Mouse (Mus musculus): ENCODE measurements around the gene Gm20388. TPM values are rescaled to one million over a fixed set of nuclear protein-coding genes. Genes with fewer than 3 reads are reported as not detected.
A peak's percentile ranks its signal among the peaks of the same experiment; 100 is the strongest.

Gene Gm20388
- total RNA-seq, 1 experiment = 27.0 TPM

- in situ Hi-C loops (cut with MboI; ENCODE audit: low sequenced_read_pairs in 2 of 2, unreplicated experiment in 2 of 2) = no loop called here
- DNase-seq (ENCODE audit: low read depth, low spot score) = peak; percentile 60
- no peak for TF ChIP-seq CHD2 (IDR thresholded peaks at IDR 0.05; ENCODE audit: low read depth, low read length)
- TF ChIP-seq MAFK (IDR thresholded peaks at IDR 0.05; ENCODE audit: insufficient read depth, low read depth, low read length) = no peak
- no peak for TF ChIP-seq ZC3H11A (IDR thresholded peaks at IDR 0.05; ENCODE audit: borderline replicate concordance, low read depth, low read length)
- TF ChIP-seq HCFC1 (IDR thresholded peaks at IDR 0.05; ENCODE audit: borderline replicate concordance, insufficient read depth, low read length) = no peak
- TF ChIP-seq ZNF384 (IDR thresholded peaks at IDR 0.05; ENCODE audit: low read depth, low read length) = no peak
- H3K9me3 ChIP-seq (ENCODE audit: control insufficient read depth, insufficient read depth, low read depth, low read length) = no peaks in the 10 kb centered on the region
- H3K4me3 ChIP-seq (ENCODE audit: insufficient read depth in 1 of 2, low read depth in 1 of 2, low read length in 2 of 2, poor library complexity in 1 of 2, severe bottlenecking in 1 of 2) = peak overlapping the region; percentile 72
- H3K36me3 ChIP-seq (ENCODE audit: control insufficient read depth, insufficient read depth, low read length, poor library complexity, severe bottlenecking) = no peaks in the 10 kb centered on the region
- H3K27ac ChIP-seq (ENCODE audit: insufficient read depth, low read depth, low read length, poor library complexity, severe bottlenecking) = no peak overlapping the region; the same call in 1 of the 2 replicates
- H3K4me1 ChIP-seq (ENCODE audit: control insufficient read depth in 2 of 2, insufficient read depth in 2 of 2, low read length in 2 of 2, poor library complexity in 1 of 2) = peaks cover 0 to 12% of the 10 kb centered on the region in 2 experiments; a peak in 3 of 4 replicates
- H3K9ac ChIP-seq (ENCODE audit: insufficient read depth, low read depth, low read length, poor library complexity, severe bottlenecking) = peak overlapping the region; percentile 52
Measured at GRCm38 (mm10) chr8:122230712-122231337, 2320.2 kb downstream of the Gm20388 start.

GRCm38 (mm10) chr8:122234055-122234454, 2323.4 kb downstream of the Gm20388 start:
- Histone ChIP-seq H3K27ac (ENCODE audit: insufficient read depth, low read depth, low read length, poor library complexity, severe bottlenecking) (no peak overlapping the region), H3K4me1 (ENCODE audit: control insufficient read depth in 2 of 2, insufficient read depth in 2 of 2, low read length in 2 of 2, poor library complexity in 1 of 2) (peaks cover 0 to 11% of the 10 kb centered on the region in 2 experiments; a peak in 2 of 4 replicates), H3K9ac (ENCODE audit: insufficient read depth, low read depth, low read length, poor library complexity, severe bottlenecking) (no peak overlapping the region), H3K36me3 (ENCODE audit: control insufficient read depth, insufficient read depth, low read length, poor library complexity, severe bottlenecking) (no peaks in the 10 kb centered on the region), H3K9me3 (ENCODE audit: control insufficient read depth, insufficient read depth, low read depth, low read length) (no peaks in the 10 kb centered on the region), H3K4me3 (ENCODE audit: insufficient read depth in 1 of 2, low read depth in 1 of 2, low read length in 2 of 2, poor library complexity in 1 of 2, severe bottlenecking in 1 of 2) (no peak overlapping the region)
- no peak for TF ChIP-seq CHD2 (IDR thresholded peaks at IDR 0.05; ENCODE audit: low read depth, low read length)
- TF ChIP-seq ZNF384 (IDR thresholded peaks at IDR 0.05; ENCODE audit: low read depth, low read length) = no peak
- no peak for TF ChIP-seq MAFK (IDR thresholded peaks at IDR 0.05; ENCODE audit: insufficient read depth, low read depth, low read length)
- TF ChIP-seq ZC3H11A (IDR thresholded peaks at IDR 0.05; ENCODE audit: borderline replicate concordance, low read depth, low read length) = no peak
- TF ChIP-seq HCFC1 (IDR thresholded peaks at IDR 0.05; ENCODE audit: borderline replicate concordance, insufficient read depth, low read length) = no peak
- DNase-seq (ENCODE audit: low read depth, low spot score) = no peak
- in situ Hi-C loops (cut with MboI; ENCODE audit: low sequenced_read_pairs in 2 of 2, unreplicated experiment in 2 of 2) = no loop called here

- in situ Hi-C loops (cut with MboI; ENCODE audit: low sequenced_read_pairs in 2 of 2, unreplicated experiment in 2 of 2) = no loop called here
- Histone ChIP-seq H3K27ac (ENCODE audit: insufficient read depth, low read depth, low read length, poor library complexity, severe bottlenecking) (no peak overlapping the region; the same call in 1 of the 2 replicates), H3K36me3 (ENCODE audit: control insufficient read depth, insufficient read depth, low read length, poor library complexity, severe bottlenecking) (no peaks in the 10 kb centered on the region), H3K9ac (ENCODE audit: insufficient read depth, low read depth, low read length, poor library complexity, severe bottlenecking) (no peak overlapping the region), H3K9me3 (ENCODE audit: control insufficient read depth, insufficient read depth, low read depth, low read length) (no peaks in the 10 kb centered on the region), H3K4me1 (ENCODE audit: control insufficient read depth in 2 of 2, insufficient read depth in 2 of 2, low read length in 2 of 2, poor library complexity in 1 of 2) (no peaks in the 10 kb centered on the region), H3K4me3 (ENCODE audit: insufficient read depth in 1 of 2, low read depth in 1 of 2, low read length in 2 of 2, poor library complexity in 1 of 2, severe bottlenecking in 1 of 2) (no peak overlapping the region)
- no peak for DNase-seq (ENCODE audit: low read depth, low spot score)
- TF ChIP-seq CHD2 (IDR thresholded peaks at IDR 0.05; ENCODE audit: low read depth, low read length) (no peak), HCFC1 (IDR thresholded peaks at IDR 0.05; ENCODE audit: borderline replicate concordance, insufficient read depth, low read length) (no peak), ZC3H11A (IDR thresholded peaks at IDR 0.05; ENCODE audit: borderline replicate concordance, low read depth, low read length) (no peak), MAFK (IDR thresholded peaks at IDR 0.05; ENCODE audit: insufficient read depth, low read depth, low read length) (no peak), ZNF384 (IDR thresholded peaks at IDR 0.05; ENCODE audit: low read depth, low read length) (no peak)
Measured at GRCm38 (mm10) chr8:122236521-122236920, 2325.9 kb downstream of the Gm20388 start.

- no peak overlapping the region for H3K4me3 ChIP-seq (ENCODE audit: insufficient read depth in 1 of 2, low read depth in 1 of 2, low read length in 2 of 2, poor library complexity in 1 of 2, severe bottlenecking in 1 of 2)
- no peaks in the 10 kb centered on the region for H3K9me3 ChIP-seq (ENCODE audit: control insufficient read depth, insufficient read depth, low read depth, low read length)
- in situ Hi-C loops (cut with MboI; ENCODE audit: low sequenced_read_pairs in 2 of 2, unreplicated experiment in 2 of 2) = no loop called here
- TF ChIP-seq CHD2 (IDR thresholded peaks at IDR 0.05; ENCODE audit: low read depth, low read length) = no peak
- no peak for TF ChIP-seq ZNF384 (IDR thresholded peaks at IDR 0.05; ENCODE audit: low read depth, low read length)
- TF ChIP-seq ZC3H11A (IDR thresholded peaks at IDR 0.05; ENCODE audit: borderline replicate concordance, low read depth, low read length) = no peak
- TF ChIP-seq HCFC1 (IDR thresholded peaks at IDR 0.05; ENCODE audit: borderline replicate concordance, insufficient read depth, low read length) = no peak
- no peak for TF ChIP-seq MAFK (IDR thresholded peaks at IDR 0.05; ENCODE audit: insufficient read depth, low read depth, low read length)
- no peaks in the 10 kb centered on the region for H3K36me3 ChIP-seq (ENCODE audit: control insufficient read depth, insufficient read depth, low read length, poor library complexity, severe bottlenecking)
- no peaks in the 10 kb centered on the region for H3K4me1 ChIP-seq (ENCODE audit: control insufficient read depth in 2 of 2, insufficient read depth in 2 of 2, low read length in 2 of 2, poor library complexity in 1 of 2)
- no peak for DNase-seq (ENCODE audit: low read depth, low spot score)
- H3K27ac ChIP-seq (ENCODE audit: insufficient read depth, low read depth, low read length, poor library complexity, severe bottlenecking) = no peak overlapping the region
- H3K9ac ChIP-seq (ENCODE audit: insufficient read depth, low read depth, low read length, poor library complexity, severe bottlenecking) = no peak overlapping the region
Measured at GRCm38 (mm10) chr8:122238225-122238624, 2327.6 kb downstream of the Gm20388 start.
